Mouse (Mus musculus) liver, embryonic 12.5 days (tissue): ENCODE results near the gene Spred3. TPM values are rescaled to one million over a fixed set of nuclear protein-coding genes. Genes with fewer than 3 reads are reported as not detected.

ENCODE experiments used
- ATAC-seq: fragments of 200-750 bp; cut with Nextera tagmentation; 2 replicates; pipeline ENCODE4 v1.8.0; 2017; ENCODE audit warnings: moderate number of reproducible peaks, mild to moderate bottlenecking, moderate library complexity
- H3K27ac ChIP-seq: fragments of 300-500 bp; sonication (generic); 2 replicates; pipeline ENCODE4 v1.5.1; 2016; ENCODE audit warnings: mild to moderate bottlenecking
- H3K27me3 ChIP-seq: fragments of 300-500 bp; sonication (generic); replicated peaks from 2 replicates; pipeline ENCODE4 v1.6.1; 2016; ENCODE audit warnings: mild to moderate bottlenecking, moderate library complexity
- H3K36me3 ChIP-seq: fragments of 300-500 bp; sonication (generic); 2 replicates; pipeline ENCODE4 v1.6.1; 2016; ENCODE audit warnings: mild to moderate bottlenecking, moderate library complexity
- H3K4me1 ChIP-seq: fragments of 300-500 bp; sonication (generic); 2 replicates; pipeline ENCODE4 v1.6.1; 2016
- H3K4me2 ChIP-seq: fragments of 300-500 bp; sonication (generic); 2 replicates; pipeline ENCODE4 v1.6.1; 2016; ENCODE audit warnings: mild to moderate bottlenecking, moderate library complexity
- H3K4me3 ChIP-seq: fragments of 300-500 bp; sonication (generic); 2 replicates; pipeline ENCODE4 v1.5.1; 2016; ENCODE audit warnings: mild to moderate bottlenecking, moderate library complexity
- H3K9ac ChIP-seq: fragments of 300-500 bp; sonication (generic); 2 replicates; pipeline ENCODE4 v1.6.1; 2016; ENCODE audit warnings: mild to moderate bottlenecking, moderate library complexity
- H3K9me3 ChIP-seq: fragments of 300-500 bp; sonication (generic); replicated peaks from 2 replicates; pipeline ENCODE4 v1.6.1; 2016; ENCODE audit warnings: mild to moderate bottlenecking, moderate library complexity
- WGBS: fragments of 180-500 bp; shearing (Covaris S2); methylation state at CpG from one replicate; pipeline ENCODE4 v1.1.7; 2016; ENCODE audit not compliant: insufficient replicate concordance; 5-methylcytosine and 5-hydroxymethylcytosine counted together
- polyA plus RNA-seq: library from polyadenylated mRNA; unstranded; fragments of >200 nt; fragmentation: Nextera tagmentation; extraction: Ambion mirVana; gene quantifications from 2 replicates; pipeline ENCODE4 v1.2.1, GENCODE M21; 2016

Spred3 gene
- polyA plus RNA-seq, 1 experiment from 2014 or later, result 0.72 TPM

DNA sequence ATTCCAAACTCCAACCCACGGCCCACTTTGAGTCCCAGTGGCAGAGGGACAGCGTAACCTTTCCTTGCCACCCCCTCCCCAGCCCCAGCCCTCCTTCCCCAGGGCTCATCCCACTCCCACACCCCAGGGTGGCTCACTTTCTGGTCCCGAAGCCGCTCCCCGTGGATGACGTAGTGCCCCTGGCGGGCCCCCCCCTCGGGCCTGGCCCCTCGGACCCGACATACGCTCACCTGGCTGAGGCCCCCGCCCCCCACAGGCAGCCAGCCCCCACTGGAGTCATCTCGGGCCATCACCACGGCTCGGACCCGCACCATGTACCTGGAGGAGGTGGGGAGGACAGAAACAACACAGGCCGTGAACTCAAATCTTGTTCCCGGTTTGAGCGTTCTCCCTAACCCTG is 2.6 kb downstream of the Spred3 start:
- H3K4me1 ChIP-seq, result peaks cover 46% of the 10 kb centered on the region
- H3K9me3 ChIP-seq, result no peaks in the 10 kb centered on the region
- H3K36me3 ChIP-seq, result 0 out of 2 replicates have a peak, but pooled peaks cover under 1% of the 10 kb centered on the region
- H3K9ac ChIP-seq, result no peak overlapping the region
- no peak overlapping the region for H3K4me2 ChIP-seq
- H3K4me3 ChIP-seq, result no peak overlapping the region
- H3K27me3 ChIP-seq, result peaks cover 75% of the 10 kb centered on the region
- no peak overlapping the region for H3K27ac ChIP-seq
- no peak for ATAC-seq
- WGBS, result 31% methylated on average over 19 of the region's 19 CpGs

GRCm38 (mm10) chr7:29162750-29163525 is 7.3 kb downstream of the Spred3 start:
- peaks cover 13% of the 10 kb centered on the region for H3K4me1 ChIP-seq
- ATAC-seq, result peak; percentile 57
- H3K36me3 ChIP-seq, result no peaks in the 10 kb centered on the region
- no peak overlapping the region for H3K4me3 ChIP-seq
- H3K9ac ChIP-seq, result no peak overlapping the region
- H3K27me3 ChIP-seq, result peaks cover 69% of the 10 kb centered on the region
- H3K9me3 ChIP-seq, result no peaks in the 10 kb centered on the region
- 17% methylated on average over 9 of the region's 9 CpGs for WGBS
- no peak overlapping the region for H3K27ac ChIP-seq
- peak overlapping the region; percentile 12; the same call in 1 of the 2 replicates for H3K4me2 ChIP-seq

GRCm38 (mm10) chr7:29162294-29162693 is 7.9 kb downstream of the Spred3 start:
- Histone ChIP-seq H3K4me3 (no peak overlapping the region), H3K4me1 (peaks cover 13% of the 10 kb centered on the region), H3K36me3 (no peaks in the 10 kb centered on the region), H3K27ac (no peak overlapping the region), H3K9me3 (no peaks in the 10 kb centered on the region), H3K4me2 (no peak overlapping the region; the same call in 1 of the 2 replicates), H3K9ac (no peak overlapping the region), H3K27me3 (peaks cover 69% of the 10 kb centered on the region)
- WGBS, result 61% methylated on average over 5 of the region's 5 CpGs
- ATAC-seq, result no peak

DNA sequence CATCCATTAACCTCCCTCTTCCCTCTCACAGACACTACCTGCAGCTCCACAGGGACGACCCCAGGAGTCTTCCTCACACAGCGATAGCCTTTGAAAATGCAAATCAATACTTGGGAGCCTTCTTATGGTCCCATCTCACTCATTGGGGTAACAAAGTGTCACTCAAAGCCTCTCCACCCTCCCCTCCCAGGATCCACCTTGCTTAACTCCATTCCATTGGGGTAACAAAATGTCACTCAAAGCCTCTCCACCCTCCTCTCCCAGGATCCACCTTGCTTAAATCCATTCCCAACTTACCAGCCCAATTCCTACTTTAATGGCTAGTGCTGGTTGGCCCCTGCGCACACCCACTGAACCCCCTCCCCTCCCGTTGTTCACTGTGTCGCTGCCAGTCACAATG is 11.9 kb downstream of the Spred3 start:
- Histone ChIP-seq H3K36me3 (peaks cover 10% of the 10 kb centered on the region), H3K4me2 (no peak overlapping the region), H3K4me3 (no peak overlapping the region), H3K4me1 (peaks cover 28% of the 10 kb centered on the region), H3K27me3 (peaks cover 54% of the 10 kb centered on the region), H3K27ac (no peak overlapping the region), H3K9me3 (0 out of 2 replicates have a peak, but pooled peaks cover 7% of the 10 kb centered on the region), H3K9ac (no peak overlapping the region)
- WGBS, result 8% methylated on average over 5 of the region's 5 CpGs
- ATAC-seq, result no peak

DNA sequence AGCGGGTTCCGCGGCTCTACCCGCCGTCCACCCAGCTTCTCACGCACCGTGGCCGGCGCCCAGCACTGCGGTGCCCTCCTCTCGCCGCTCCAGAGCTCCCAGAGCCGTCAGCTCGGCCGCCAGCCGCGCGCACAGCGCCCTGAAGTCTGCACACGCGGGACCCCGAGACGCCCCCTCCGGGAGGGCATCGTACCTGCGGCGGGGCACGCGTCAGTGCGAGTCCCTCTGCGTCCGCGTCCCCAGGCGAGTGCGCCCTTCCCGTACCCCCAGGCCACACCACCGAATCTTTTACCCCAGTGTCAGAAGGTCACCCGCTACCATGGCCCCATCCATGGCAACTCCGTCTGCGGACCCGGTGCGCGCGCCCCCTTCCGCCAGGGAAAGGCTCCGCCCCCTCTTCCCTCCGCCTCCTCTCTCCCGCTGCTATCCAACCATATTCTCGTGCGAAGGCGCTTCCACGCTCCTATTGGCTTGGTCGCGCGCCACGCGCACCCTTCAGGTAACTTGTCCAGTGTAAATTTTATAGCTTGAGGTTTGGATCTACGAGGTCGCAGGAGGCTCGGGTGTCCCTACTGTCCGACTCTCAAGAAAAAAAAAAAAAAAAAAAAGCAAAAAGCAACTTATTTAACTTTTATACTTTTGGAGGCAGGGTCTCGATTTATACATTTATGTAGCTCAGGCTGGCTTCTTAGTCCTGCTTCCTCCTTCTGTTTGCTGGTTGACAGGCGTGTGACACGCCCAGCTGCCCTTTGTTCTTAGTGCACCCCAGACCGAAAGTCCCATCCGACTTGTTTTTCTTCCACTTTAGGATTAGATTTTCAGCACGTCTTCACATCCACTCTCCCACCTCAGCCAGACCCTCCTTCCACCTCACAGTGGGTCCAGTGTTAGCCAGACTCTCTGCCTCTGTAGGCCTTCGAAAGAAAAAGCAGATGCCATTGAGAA is 14.1 kb downstream of the Spred3 start, which contains the start of gene Fam98c:
TSS of gene Fam98c (minus strand) at position 397 of the 945 bp plus-strand sequence.
- Histone ChIP-seq H3K27me3 (peaks cover 43% of the 10 kb centered on the region), H3K27ac (peak within 1 kb of the TSS; percentile 79)
- 3% methylated on average over 66 of the region's 68 CpGs for WGBS

GRCm38 (mm10) chr7:29155196-29155837 is 14.9 kb downstream of the Spred3 start:
- 9% methylated on average over 35 of the region's 37 CpGs for WGBS

More for the DNA sequence above, 14.1 kb downstream of the Spred3 start, which contains the start of gene Fam98c:
- Histone ChIP-seq H3K4me1 (peaks cover 17% of the 10 kb centered on the region), H3K36me3 (peaks cover 10% of the 10 kb centered on the region), H3K9ac (peak within 1 kb of the TSS; percentile 85), H3K4me2 (peak within 1 kb of the TSS; percentile 100), H3K4me3 (peak within 1 kb of the TSS; percentile 85), H3K9me3 (0 out of 2 replicates have a peak, but pooled peaks cover 7% of the 10 kb centered on the region)
- ATAC-seq, result peak; percentile 77

DNA sequence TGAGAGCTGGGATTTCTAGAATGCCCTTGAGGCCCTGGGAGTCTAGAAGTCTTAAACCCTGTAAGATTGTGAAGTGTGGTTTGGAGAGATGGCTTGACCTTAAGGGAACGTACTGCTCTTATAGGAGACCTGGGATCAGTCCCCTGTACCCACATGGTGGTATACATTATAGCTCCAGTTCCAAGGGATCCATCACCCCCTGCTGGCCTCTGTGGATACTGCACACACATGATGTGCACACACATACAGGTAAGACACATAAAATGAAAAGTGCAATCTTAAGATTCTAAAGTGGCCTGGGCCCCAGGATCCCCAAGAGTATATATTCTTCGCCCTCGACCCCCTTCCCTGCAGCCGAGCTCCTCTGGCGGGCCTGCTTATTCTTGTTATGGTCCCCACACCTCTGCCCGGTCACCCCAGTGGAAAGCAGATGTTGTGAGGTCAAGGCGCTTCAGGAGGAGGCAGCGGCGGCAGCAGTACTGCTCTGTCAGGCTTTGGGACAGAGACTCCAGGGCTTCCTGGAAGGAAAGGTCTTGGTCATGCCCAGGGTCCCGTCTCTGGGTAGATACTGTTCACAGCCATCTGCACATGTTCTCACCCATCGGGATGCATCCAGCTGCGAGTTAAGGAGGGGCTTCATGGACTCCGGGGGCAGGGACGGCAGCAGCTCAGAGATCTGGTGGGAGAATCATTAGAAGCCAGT is 16.0 kb downstream of the Spred3 start:
- no peak for ATAC-seq
- H3K27ac ChIP-seq, result no peak overlapping the region
- H3K36me3 ChIP-seq, result peaks cover 10% of the 10 kb centered on the region
- H3K9me3 ChIP-seq, result 0 out of 2 replicates have a peak, but pooled peaks cover 7% of the 10 kb centered on the region
- WGBS, result 80% methylated on average over 14 of the region's 14 CpGs
- H3K4me2 ChIP-seq, result no peak overlapping the region
- H3K27me3 ChIP-seq, result peaks cover 25% of the 10 kb centered on the region
- no peak overlapping the region for H3K9ac ChIP-seq
- H3K4me1 ChIP-seq, result peaks cover 17% of the 10 kb centered on the region
- no peak overlapping the region for H3K4me3 ChIP-seq

More at GRCm38 (mm10) chr7:29155196-29155837, 14.9 kb downstream of the Spred3 start:
- H3K4me3 ChIP-seq, result peak overlapping the region; percentile 85
- H3K9ac ChIP-seq, result peak overlapping the region; percentile 85
- H3K4me1 ChIP-seq, result peaks cover 17% of the 10 kb centered on the region
- H3K9me3 ChIP-seq, result 0 out of 2 replicates have a peak, but pooled peaks cover 7% of the 10 kb centered on the region
- peak; percentile 84 for ATAC-seq
- H3K4me2 ChIP-seq, result peak overlapping the region; percentile 100
- peak overlapping the region; percentile 79 for H3K27ac ChIP-seq
- H3K27me3 ChIP-seq, result peaks cover 36% of the 10 kb centered on the region
- peaks cover 10% of the 10 kb centered on the region for H3K36me3 ChIP-seq

- peaks cover 12% of the 10 kb centered on the region for H3K4me1 ChIP-seq
- H3K27me3 ChIP-seq, result no peaks in the 10 kb centered on the region
- H3K4me2 ChIP-seq, result no peak overlapping the region
- 0 out of 2 replicates have a peak, but pooled peaks cover 7% of the 10 kb centered on the region for H3K9me3 ChIP-seq
- no peak for ATAC-seq
- H3K36me3 ChIP-seq, result peaks cover 10% of the 10 kb centered on the region
- no peak overlapping the region for H3K4me3 ChIP-seq
- no peak overlapping the region for H3K9ac ChIP-seq
- no peak overlapping the region for H3K27ac ChIP-seq
- whole genome bisulfite sequencing, result 58% methylated on average over 10 of the region's 10 CpGs
Measured at GRCm38 (mm10) chr7:29151486-29151885, 18.7 kb downstream of the Spred3 start.

DNA sequence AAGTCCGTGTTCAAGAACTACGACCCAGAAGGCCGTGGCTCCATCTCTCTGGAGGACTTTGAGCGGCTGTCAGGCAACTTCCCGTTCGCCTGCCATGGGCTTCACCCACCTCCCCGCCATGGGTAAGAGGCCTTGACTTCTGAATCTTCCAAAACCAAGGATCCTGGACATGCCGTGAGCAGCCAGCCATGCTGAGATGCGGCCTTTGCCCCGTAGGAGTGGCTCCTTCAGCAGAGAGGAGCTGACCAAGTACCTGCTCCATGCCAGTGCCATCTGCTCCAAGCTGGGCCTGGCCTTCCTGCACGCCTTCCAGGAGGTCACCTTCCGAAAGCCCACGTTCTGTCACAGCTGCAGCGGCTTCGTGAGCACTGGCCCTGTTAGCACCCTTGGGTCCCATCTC is 21.4 kb downstream of the Spred3 start:
- Histone ChIP-seq H3K4me1 (peaks cover 10% of the 10 kb centered on the region; the same call in 1 of the 2 replicates), H3K27me3 (no peaks in the 10 kb centered on the region), H3K4me2 (no peak overlapping the region), H3K4me3 (no peak overlapping the region), H3K36me3 (no peaks in the 10 kb centered on the region; the same call in 1 of the 2 replicates), H3K9ac (no peak overlapping the region), H3K9me3 (0 out of 2 replicates have a peak, but pooled peaks cover under 1% of the 10 kb centered on the region), H3K27ac (no peak overlapping the region)
- ATAC-seq, result no peak
- 75% methylated on average over 15 of the region's 15 CpGs for whole genome bisulfite sequencing

DNA sequence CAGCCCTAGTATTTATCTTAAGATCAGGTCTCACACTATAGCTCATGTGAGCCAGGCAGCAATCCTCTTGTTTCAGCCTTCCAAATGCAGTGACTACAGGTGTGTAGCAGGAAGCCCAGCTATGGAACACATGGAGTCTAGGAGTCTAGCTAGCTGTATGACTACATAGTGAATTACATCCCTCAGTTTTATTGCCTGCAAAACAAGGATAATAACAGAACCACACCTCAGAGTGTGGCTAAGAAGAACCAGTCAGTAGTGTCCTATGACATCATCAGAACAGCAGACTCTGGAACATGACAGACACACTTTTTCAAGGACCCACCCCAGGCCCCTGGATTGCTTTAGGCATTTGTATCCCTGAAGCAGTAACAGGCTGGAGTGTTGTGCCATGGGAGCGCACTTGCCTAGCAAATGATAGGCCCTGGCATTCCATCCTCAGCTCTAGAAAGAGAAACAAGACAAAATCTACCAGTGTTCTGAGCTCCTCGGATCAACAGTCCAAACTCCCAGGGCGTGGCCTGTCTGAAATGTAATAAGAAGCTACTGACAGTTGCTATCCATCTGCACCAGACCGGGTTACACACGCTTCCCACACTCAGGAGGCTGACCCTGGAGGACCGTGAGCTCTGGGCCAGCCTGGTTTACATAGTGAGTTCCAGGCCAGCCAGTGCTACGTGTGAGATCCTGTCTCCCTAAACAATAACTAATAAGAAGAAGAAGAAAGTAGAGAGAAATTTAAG is 23.4 kb downstream of the Spred3 start:
- no peak for ATAC-seq
- WGBS, result 63% methylated on average over 7 of the region's 7 CpGs
- peaks cover 10% of the 10 kb centered on the region; the same call in 1 of the 2 replicates for H3K4me1 ChIP-seq
- no peaks in the 10 kb centered on the region for H3K36me3 ChIP-seq
- no peak overlapping the region for H3K27ac ChIP-seq
- no peaks in the 10 kb centered on the region for H3K9me3 ChIP-seq
- no peak overlapping the region for H3K9ac ChIP-seq
- H3K4me2 ChIP-seq, result no peak overlapping the region
- no peaks in the 10 kb centered on the region for H3K27me3 ChIP-seq
- no peak overlapping the region for H3K4me3 ChIP-seq
